Mouse (Mus musculus) liver, adult 2 months (tissue): ENCODE measurements around the gene Prdx5.
"Not testable (repeated sequence)": the region's sequence is repeated elsewhere in the genome, so short reads cannot be mapped to it uniquely, and the experiment has no call there.

Experiments used
- CTCF ChIP-seq: fragments of 200-500 bp; IDR thresholded peaks from 2 replicates; pipeline ENCODE4 v1.5.1; 2011; ENCODE audit warnings: low read depth, low read length, control low read depth
- POLR2A ChIP-seq: fragments of 200-500 bp; IDR thresholded peaks from 2 replicates; pipeline ENCODE4 v1.6.1; 2011; ENCODE audit warnings: low read length, control low read depth; ENCODE audit not compliant: insufficient read depth; ENCODE audit errors: extremely low read depth

- not testable (repeated sequence) for TF ChIP-seq CTCF, POLR2A
Observed at GRCm38 (mm10) chr19:6895608-6896305, 14.1 kb downstream of the Prdx5 start.
